12 mouse cellular contexts compared by ENCODE assay signal in the genomic region with DNA sequence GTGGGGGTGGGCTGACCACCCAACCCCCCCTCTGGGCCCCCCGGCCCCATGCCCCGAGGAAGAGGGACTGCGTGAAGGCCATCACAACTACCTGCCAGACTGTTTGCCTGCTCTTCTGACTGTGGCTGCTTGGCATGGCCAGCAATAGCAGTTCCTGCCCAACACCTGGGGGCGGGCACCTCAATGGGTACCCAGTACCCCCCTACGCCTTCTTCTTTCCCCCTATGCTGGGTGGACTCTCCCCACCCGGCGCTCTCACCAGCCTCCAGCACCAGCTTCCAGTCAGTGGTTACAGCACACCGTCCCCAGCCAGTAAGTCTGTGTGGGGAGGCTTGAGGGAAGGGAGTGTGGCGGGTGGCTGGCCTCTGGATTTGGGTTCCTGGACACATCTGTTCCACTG. TPM values are rescaled to one million over a fixed set of nuclear protein-coding genes. Genes with fewer than 3 reads are reported as not detected.
DNase-seq lines count a peak whose midpoint lies in the region; ATAC-seq lines count a peak whose summit lies in the region.
"Had no signal": no experiment of that assay in that cellular context is flagged by ENCODE, and none has a peak within 500 bp of the region (broad histone marks: within the 10 kb centered on the region; RNA-seq: fewer than 3 reads in every experiment).

No protein-coding gene starts in this region.

- H3K4me1 ChIP-seq in forebrain, embryonic 10.5 days: peaks cover 75% of the 10 kb centered on the region
- peaks cover 21% of the 10 kb centered on the region for H3K4me1 ChIP-seq in forebrain, embryonic 14.5 days (ENCODE audit: control insufficient read depth, insufficient read depth, low read length)
- H3K4me1 ChIP-seq in hindbrain, embryonic 12.5 days: peaks cover 55% of the 10 kb centered on the region
- peaks cover 36% of the 10 kb centered on the region for H3K4me1 ChIP-seq in hindbrain, embryonic 16.5 days (ENCODE audit: control insufficient read depth, insufficient read depth, low read depth, low read length)
- H3K4me1 ChIP-seq in midbrain, embryonic 10.5 days: peaks cover 68% of the 10 kb centered on the region
- peaks cover 46% of the 10 kb centered on the region for H3K4me1 ChIP-seq in midbrain, embryonic 13.5 days (replicated peaks)
- peaks cover 80% of the 10 kb centered on the region for H3K4me1 ChIP-seq in stomach, embryonic 15.5 days

- no peaks in the 10 kb centered on the region for H3K9me3 ChIP-seq in forebrain, embryonic 10.5 days
- no peaks in the 10 kb centered on the region for H3K9me3 ChIP-seq in forebrain, embryonic 14.5 days (replicated peaks; ENCODE audit: control insufficient read depth, low read length)
- no peaks in the 10 kb centered on the region for H3K9me3 ChIP-seq in hindbrain, embryonic 12.5 days (replicated peaks)
- no peaks in the 10 kb centered on the region for H3K9me3 ChIP-seq in hindbrain, embryonic 16.5 days (ENCODE audit: control insufficient read depth, low read length)
- H3K9me3 ChIP-seq in midbrain, embryonic 10.5 days (replicated peaks): no peaks in the 10 kb centered on the region
- no peaks in the 10 kb centered on the region for H3K9me3 ChIP-seq in midbrain, embryonic 13.5 days
- no peaks in the 10 kb centered on the region for H3K9me3 ChIP-seq in stomach, embryonic 15.5 days

- ATAC-seq in forebrain, embryonic 14.5 days: no peak
- ATAC-seq in hindbrain, embryonic 12.5 days (ENCODE audit: low FRiP score): no peak
- ATAC-seq in hindbrain, embryonic 16.5 days: no peak
- ATAC-seq in midbrain, embryonic 13.5 days: no peak
- ATAC-seq in stomach, embryonic 15.5 days (ENCODE audit: insufficient read depth, low FRiP score, low read depth): no peak

- H3K27me3 ChIP-seq in forebrain, embryonic 10.5 days (ENCODE audit: poor library complexity, severe bottlenecking): no peaks in the 10 kb centered on the region
- no peaks in the 10 kb centered on the region for H3K27me3 ChIP-seq in forebrain, embryonic 14.5 days (replicated peaks; ENCODE audit: control insufficient read depth, insufficient read depth, low read length)
- no peaks in the 10 kb centered on the region for H3K27me3 ChIP-seq in hindbrain, embryonic 12.5 days
- H3K27me3 ChIP-seq in hindbrain, embryonic 16.5 days (replicated peaks; ENCODE audit: control insufficient read depth, insufficient read depth, low read length): no peaks in the 10 kb centered on the region
- H3K27me3 ChIP-seq in midbrain, embryonic 10.5 days (ENCODE audit: low read depth, poor library complexity, severe bottlenecking): no peaks in the 10 kb centered on the region
- H3K27me3 ChIP-seq in midbrain, embryonic 13.5 days: 0 out of 2 replicates have a peak, but pooled peaks cover 4% of the 10 kb centered on the region
- no peaks in the 10 kb centered on the region for H3K27me3 ChIP-seq in stomach, embryonic 15.5 days (replicated peaks)

- 90% methylated on average over 9 of the region's 9 CpGs for WGBS in forebrain, embryonic 10.5 days
- 87% methylated on average over 9 of the region's 9 CpGs for whole genome bisulfite sequencing in forebrain, embryonic 14.5 days
- WGBS in hindbrain, embryonic 12.5 days: 83% methylated on average over 9 of the region's 9 CpGs
- 89% methylated on average over 9 of the region's 9 CpGs for WGBS in hindbrain, embryonic 16.5 days
- WGBS in midbrain, embryonic 10.5 days: 87% methylated on average over 9 of the region's 9 CpGs
- WGBS in midbrain, embryonic 13.5 days: 83% methylated on average over 9 of the region's 9 CpGs
- 83% methylated on average over 9 of the region's 9 CpGs for WGBS in stomach, embryonic 15.5 days

- no peak for DNase-seq in forebrain, embryonic 10.5 days (ENCODE audit: extremely low spot score, low spot score)
- no peak for DNase-seq in forebrain, embryonic 14.5 days (ENCODE audit: low spot score)
- DNase-seq in midbrain, embryonic 10.5 days (ENCODE audit: low spot score): no peak
- DNase-seq in T-cell, adult 2 months (ENCODE audit: low spot score): no peak
- DNase-seq: liver; right cerebral cortex, postnatal 4 days had no signal

- 0 out of 2 replicates have a peak overlapping the region, but pooled peaks have one; percentile 31 for H3K27ac ChIP-seq in forebrain, embryonic 10.5 days
- H3K27ac ChIP-seq in forebrain, embryonic 14.5 days (ENCODE audit: low read depth, low read length): no peak overlapping the region; the same call in 1 of the 2 replicates
- H3K27ac ChIP-seq in hindbrain, embryonic 12.5 days: 0 out of 2 replicates have a peak overlapping the region, but pooled peaks have one; percentile 9
- no peak overlapping the region for H3K27ac ChIP-seq in hindbrain, embryonic 16.5 days (ENCODE audit: low read depth, low read length)
- H3K27ac ChIP-seq in midbrain, embryonic 10.5 days (replicated peaks): 0 out of 2 replicates have a peak overlapping the region, but pooled peaks have one; percentile 10
- H3K27ac ChIP-seq in midbrain, embryonic 13.5 days: no peak overlapping the region
- peak overlapping the region; percentile 86; the same call in 1 of the 2 replicates for H3K27ac ChIP-seq in stomach, embryonic 15.5 days

- H3K4me3 ChIP-seq in forebrain, embryonic 10.5 days: no peak overlapping the region
- H3K4me3 ChIP-seq in forebrain, embryonic 14.5 days (ENCODE audit: low read depth, low read length): no peak overlapping the region
- H3K4me3 ChIP-seq in hindbrain, embryonic 12.5 days: no peak overlapping the region
- no peak overlapping the region for H3K4me3 ChIP-seq in hindbrain, embryonic 16.5 days (ENCODE audit: low read length)
- no peak overlapping the region for H3K4me3 ChIP-seq in midbrain, embryonic 10.5 days
- no peak overlapping the region for H3K4me3 ChIP-seq in midbrain, embryonic 13.5 days (replicated peaks)
- no peak overlapping the region for H3K4me3 ChIP-seq in stomach, embryonic 15.5 days (replicated peaks)

- H3K4me2 ChIP-seq in forebrain, embryonic 14.5 days (ENCODE audit: low read length): no peak overlapping the region
- no peak overlapping the region for H3K4me2 ChIP-seq in hindbrain, embryonic 12.5 days (replicated peaks)
- no peak overlapping the region for H3K4me2 ChIP-seq in hindbrain, embryonic 16.5 days (ENCODE audit: low read length)
- H3K4me2 ChIP-seq in midbrain, embryonic 13.5 days (replicated peaks): no peak overlapping the region
- H3K4me2 ChIP-seq in stomach, embryonic 15.5 days: no peak overlapping the region
- H3K4me2 ChIP-seq: midbrain, embryonic 11.5 days had no signal

- peaks cover 30% of the 10 kb centered on the region for H3K36me3 ChIP-seq in forebrain, embryonic 10.5 days (replicated peaks)
- no peaks in the 10 kb centered on the region for H3K36me3 ChIP-seq in forebrain, embryonic 14.5 days (ENCODE audit: control insufficient read depth, insufficient read depth, low read length)
- peaks cover 4% of the 10 kb centered on the region; the same call in 1 of the 2 replicates for H3K36me3 ChIP-seq in hindbrain, embryonic 12.5 days
- no peaks in the 10 kb centered on the region for H3K36me3 ChIP-seq in hindbrain, embryonic 16.5 days (ENCODE audit: control insufficient read depth, insufficient read depth, low read length)
- peaks cover 19% of the 10 kb centered on the region; the same call in 1 of the 2 replicates for H3K36me3 ChIP-seq in midbrain, embryonic 10.5 days
- no peaks in the 10 kb centered on the region for H3K36me3 ChIP-seq in midbrain, embryonic 13.5 days
- H3K36me3 ChIP-seq in stomach, embryonic 15.5 days: peaks cover 9% of the 10 kb centered on the region

- no peak overlapping the region for H3K9ac ChIP-seq in forebrain, embryonic 14.5 days (ENCODE audit: low read length)
- H3K9ac ChIP-seq in hindbrain, embryonic 12.5 days: no peak overlapping the region
- no peak overlapping the region for H3K9ac ChIP-seq in hindbrain, embryonic 16.5 days (ENCODE audit: low read depth, low read length)
- H3K9ac ChIP-seq in midbrain, embryonic 13.5 days (replicated peaks): no peak overlapping the region
- H3K9ac ChIP-seq in stomach, embryonic 15.5 days: no peak overlapping the region

RNA-seq across cellular contexts. Expression of gene Rara, which starts 22.9 kb away (rescaled TPM):
- 16.9 and 19.3 TPM in 2 replicates for polyA plus RNA-seq in forebrain, embryonic 10.5 days (2016; fragmentation: Nextera tagmentation; extraction: Ambion mirVana)
- 8.2 and 9.8 TPM in 2 replicates for polyA plus RNA-seq in forebrain, embryonic 14.5 days (2014; fragmentation: Nextera tagmentation; extraction: Ambion mirVana)
- 38.6 and 46.9 TPM in 2 replicates for polyA plus RNA-seq in hindbrain, embryonic 12.5 days (2016; fragmentation: Nextera tagmentation; extraction: Ambion mirVana)
- 12.1 and 16.7 TPM in 2 replicates for polyA plus RNA-seq in hindbrain, embryonic 16.5 days (2015; fragmentation: Nextera tagmentation; extraction: Ambion mirVana)
- polyA plus RNA-seq in midbrain, embryonic 10.5 days (2016; fragmentation: Nextera tagmentation; extraction: Ambion mirVana): 15.5 and 16.1 TPM in 2 replicates
- polyA plus RNA-seq in midbrain, embryonic 13.5 days (2015; fragmentation: Nextera tagmentation; extraction: Ambion mirVana): 7.5 and 9.1 TPM in 2 replicates
- polyA plus RNA-seq in stomach, embryonic 15.5 days (2015; fragmentation: Nextera tagmentation; extraction: Ambion mirVana): 34.0 and 41.0 TPM in 2 replicates

RNA-seq across cellular contexts. Expression of gene Gjd3, which starts 32.3 kb away (rescaled TPM):
- polyA plus RNA-seq in forebrain, embryonic 10.5 days (2016; fragmentation: Nextera tagmentation; extraction: Ambion mirVana): 0.20 and 0.24 TPM in 2 replicates
- 0.27 and 0.28 TPM in 2 replicates for polyA plus RNA-seq in forebrain, embryonic 14.5 days (2014; fragmentation: Nextera tagmentation; extraction: Ambion mirVana)
- polyA plus RNA-seq in hindbrain, embryonic 12.5 days (2016; fragmentation: Nextera tagmentation; extraction: Ambion mirVana): 0.88 and 1.1 TPM in 2 replicates
- polyA plus RNA-seq in hindbrain, embryonic 16.5 days (2015; fragmentation: Nextera tagmentation; extraction: Ambion mirVana): 2.0 and 3.0 TPM in 2 replicates
- polyA plus RNA-seq in midbrain, embryonic 10.5 days (2016; fragmentation: Nextera tagmentation; extraction: Ambion mirVana): 0.16 TPM in 1 of 2 replicates, not detected in the other
- 0.58 and 0.99 TPM in 2 replicates for polyA plus RNA-seq in midbrain, embryonic 13.5 days (2015; fragmentation: Nextera tagmentation; extraction: Ambion mirVana)
- polyA plus RNA-seq in stomach, embryonic 15.5 days (2015; fragmentation: Nextera tagmentation; extraction: Ambion mirVana): 0.42 and 0.43 TPM in 2 replicates
- polyA plus RNA-seq: kidney, embryonic 14.5 days; midbrain, embryonic 11.5 days had no signal

RNA-seq across cellular contexts. Expression of gene Cdc6, which starts 42.9 kb away (rescaled TPM):
- polyA plus RNA-seq in forebrain, embryonic 10.5 days (2016; fragmentation: Nextera tagmentation; extraction: Ambion mirVana): 68.7 and 75.8 TPM in 2 replicates
- 14.1 and 16.4 TPM in 2 replicates for polyA plus RNA-seq in forebrain, embryonic 14.5 days (2014; fragmentation: Nextera tagmentation; extraction: Ambion mirVana)
- 19.0 and 20.2 TPM in 2 replicates for polyA plus RNA-seq in hindbrain, embryonic 12.5 days (2016; fragmentation: Nextera tagmentation; extraction: Ambion mirVana)
- polyA plus RNA-seq in hindbrain, embryonic 16.5 days (2015; fragmentation: Nextera tagmentation; extraction: Ambion mirVana): 4.6 and 6.3 TPM in 2 replicates
- 53.3 and 67.8 TPM in 2 replicates for polyA plus RNA-seq in midbrain, embryonic 10.5 days (2016; fragmentation: Nextera tagmentation; extraction: Ambion mirVana)
- 10.6 and 11.3 TPM in 2 replicates for polyA plus RNA-seq in midbrain, embryonic 13.5 days (2015; fragmentation: Nextera tagmentation; extraction: Ambion mirVana)
- polyA plus RNA-seq in stomach, embryonic 15.5 days (2015; fragmentation: Nextera tagmentation; extraction: Ambion mirVana): 28.8 and 30.3 TPM in 2 replicates

Comparison
In these comparisons a context has a peak if more than half of its experiments do, and no peak if none do; other contexts are left out.
1. H3K27ac ChIP-seq: peak in forebrain, embryonic 10.5 days (single experiment), hindbrain, embryonic 12.5 days (single experiment), midbrain, embryonic 10.5 days (single experiment) and stomach, embryonic 15.5 days (single experiment); none in forebrain, embryonic 14.5 days (single experiment), hindbrain, embryonic 16.5 days (single experiment) and midbrain, embryonic 13.5 days (single experiment).